In genomic region chr11:103698226-103698625, GRCm38 (mm10) we compare ENCODE assay signal across 8 mouse cellular contexts. TPM values are rescaled to one million over a fixed set of nuclear protein-coding genes. Genes with fewer than 3 reads are reported as not detected.
A peak's percentile ranks its signal among the peaks of the same experiment; 100 is the strongest.
DNase-seq lines count a peak whose midpoint lies in the region; ATAC-seq and TF ChIP-seq lines count a peak whose summit lies in the region.

No protein-coding gene starts in this region.

- TF ChIP-seq CTCF in lung, postnatal 0 days (IDR thresholded peaks at IDR 0.05): no peak
- TF ChIP-seq CTCF in small intestine, adult 2 months (IDR thresholded peaks at IDR 0.05; ENCODE audit: extremely low read depth, insufficient read length, insufficient replicate concordance, low read depth, low read length): no peak

- no peaks in the 10 kb centered on the region for H3K9me3 ChIP-seq in lung, postnatal 0 days (ENCODE audit: low read length)
- H3K9me3 ChIP-seq in forebrain, embryonic 11.5 days (ENCODE audit: control insufficient read depth, low read length): no peaks in the 10 kb centered on the region
- no peaks in the 10 kb centered on the region for H3K9me3 ChIP-seq in limb, embryonic 10.5 days (replicated peaks)

- 73% methylated on average over 2 of the region's 2 CpGs for WGBS in lung, postnatal 0 days
- 72% methylated on average over 2 of the region's 2 CpGs for WGBS in forebrain, embryonic 11.5 days
- WGBS in limb, embryonic 10.5 days: 73% methylated on average over 2 of the region's 2 CpGs
- 50% methylated on average over 2 of the region's 2 CpGs for WGBS in small intestine, adult 2 months

- no peaks in the 10 kb centered on the region for H3K4me1 ChIP-seq in lung, postnatal 0 days (ENCODE audit: insufficient read depth, low read depth, low read length)
- H3K4me1 ChIP-seq in forebrain, embryonic 11.5 days (replicated peaks; ENCODE audit: control insufficient read depth, insufficient read depth, low read length): peaks cover 2% of the 10 kb centered on the region; the same call in 1 of the 2 replicates
- peaks cover 5% of the 10 kb centered on the region; the same call in 1 of the 2 replicates for H3K4me1 ChIP-seq in limb, embryonic 10.5 days
- peaks cover 9% of the 10 kb centered on the region; the same call in 1 of the 2 replicates for H3K4me1 ChIP-seq in small intestine, adult 2 months (ENCODE audit: control insufficient read depth, insufficient read depth, insufficient read length, low read length)

- no peak for ATAC-seq in lung, postnatal 0 days
- ATAC-seq in forebrain, embryonic 11.5 days (replicated peaks; ENCODE audit: low FRiP score): no peak
- ATAC-seq in activated CD4-positive, CD25-positive, alpha-beta regulatory T cell, adult 4 months: no peak

- no peaks in the 10 kb centered on the region for H3K27me3 ChIP-seq in lung, postnatal 0 days (replicated peaks; ENCODE audit: insufficient read depth, low read length)
- no peaks in the 10 kb centered on the region for H3K27me3 ChIP-seq in forebrain, embryonic 11.5 days (ENCODE audit: control insufficient read depth, insufficient read depth, low read length)
- H3K27me3 ChIP-seq in limb, embryonic 10.5 days (ENCODE audit: low read depth, poor library complexity, severe bottlenecking): no peaks in the 10 kb centered on the region
- no peaks in the 10 kb centered on the region for H3K27me3 ChIP-seq in small intestine, adult 2 months (ENCODE audit: control insufficient read depth, insufficient read depth, low read length)

- TF ChIP-seq EP300 in lung, postnatal 0 days (IDR thresholded peaks at IDR 0.05): no peak

- no peak for TF ChIP-seq POLR2A in small intestine, adult 2 months (IDR thresholded peaks at IDR 0.05; ENCODE audit: low read depth, low read length)

- H3K4me2 ChIP-seq in lung, postnatal 0 days (replicated peaks; ENCODE audit: low read depth, low read length): peak overlapping the region; percentile 68
- H3K4me2 ChIP-seq in forebrain, embryonic 11.5 days (ENCODE audit: low read depth, low read length, severe bottlenecking): peak overlapping the region; percentile 52

- DNase-seq in lung, postnatal 0 days (ENCODE audit: low spot score): peak; percentile 42
- no peak for DNase-seq in lung, adult 18-20 months
- no peak for DNase-seq in forebrain, embryonic 11.5 days (ENCODE audit: low spot score)
- DNase-seq in limb, embryonic 10.5 days (ENCODE audit: low spot score): no peak
- DNase-seq in layer of hippocampus, postnatal 14 days (ENCODE audit: low spot score in 2 of 2): no peak
- no peak for DNase-seq in frontal cortex, postnatal 14 days (ENCODE audit: low spot score in 2 of 2)

- H3K4me3 ChIP-seq in lung, postnatal 0 days (ENCODE audit: low read depth, low read length): peak overlapping the region; percentile 94
- H3K4me3 ChIP-seq in forebrain, embryonic 11.5 days (ENCODE audit: low read depth, low read length): peak overlapping the region; percentile 84
- H3K4me3 ChIP-seq in limb, embryonic 10.5 days: peak overlapping the region; percentile 91
- no peak overlapping the region; the same call in 1 of the 2 replicates for H3K4me3 ChIP-seq in small intestine, adult 2 months (ENCODE audit: low read depth, low read length)

- peak overlapping the region; percentile 98 for H3K27ac ChIP-seq in lung, postnatal 0 days (ENCODE audit: low read length)
- H3K27ac ChIP-seq in forebrain, embryonic 11.5 days (ENCODE audit: low read depth, low read length): peak overlapping the region; percentile 93
- H3K27ac ChIP-seq in limb, embryonic 10.5 days: peak overlapping the region; percentile 99
- H3K27ac ChIP-seq in small intestine, adult 2 months (ENCODE audit: insufficient read depth, low read depth, low read length): peak overlapping the region; percentile 99

- H3K9ac ChIP-seq in lung, postnatal 0 days (replicated peaks; ENCODE audit: low read depth): peak overlapping the region; percentile 92
- H3K9ac ChIP-seq in forebrain, embryonic 11.5 days (ENCODE audit: low read length): peak overlapping the region; percentile 93

- no peaks in the 10 kb centered on the region for H3K36me3 ChIP-seq in lung, postnatal 0 days (ENCODE audit: insufficient read depth, low read length)
- H3K36me3 ChIP-seq in forebrain, embryonic 11.5 days (ENCODE audit: control insufficient read depth, insufficient read depth, low read length): no peaks in the 10 kb centered on the region
- H3K36me3 ChIP-seq in limb, embryonic 10.5 days: peaks cover 5% of the 10 kb centered on the region; the same call in 1 of the 2 replicates
- H3K36me3 ChIP-seq in small intestine, adult 2 months (ENCODE audit: control insufficient read depth, insufficient read depth, low read length): peaks cover 6% of the 10 kb centered on the region

RNA-seq across cellular contexts. Expression of gene Gosr2, which starts 0.5 kb away (rescaled TPM):
- polyA plus RNA-seq in lung, postnatal 0 days (2015; fragmentation: Nextera tagmentation; extraction: Ambion mirVana): 78.5 and 87.6 TPM in 2 replicates
- polyA plus RNA-seq in forebrain, embryonic 11.5 days (2014; fragmentation: Nextera tagmentation; extraction: Ambion mirVana): 86.7 and 94.9 TPM in 2 replicates
- 94.5 and 108 TPM in 2 replicates for polyA plus RNA-seq in limb, embryonic 10.5 days (2016; fragmentation: Nextera tagmentation; extraction: Ambion mirVana)
- polyA plus RNA-seq in small intestine, adult 2 months (2012; rRNA removed): 40.3 and 63.8 TPM in 2 replicates
- total RNA-seq in layer of hippocampus, postnatal 14 days (2021): 10 to 100 TPM; 75.7 to 78.5 TPM
- 10 to 100 TPM; 49.9 to 56.6 TPM for polyA plus RNA-seq in activated CD4-positive, CD25-positive, alpha-beta regulatory T cell, adult 4 months (2017; shearing (Covaris generic))

RNA-seq across cellular contexts. Expression of gene Rprml, which starts 48.9 kb away (rescaled TPM):
- 0.18 and 0.19 TPM in 2 replicates for polyA plus RNA-seq in lung, postnatal 0 days (2015; fragmentation: Nextera tagmentation; extraction: Ambion mirVana)
- not detected in 2 replicates for polyA plus RNA-seq in forebrain, embryonic 11.5 days (2014; fragmentation: Nextera tagmentation; extraction: Ambion mirVana)
- 0.48 and 1.0 TPM in 2 replicates for polyA plus RNA-seq in limb, embryonic 10.5 days (2016; fragmentation: Nextera tagmentation; extraction: Ambion mirVana)
- polyA plus RNA-seq in small intestine, adult 2 months (2012; rRNA removed): 1.3 and 2.9 TPM in 2 replicates
- total RNA-seq in layer of hippocampus, postnatal 14 days (2021): 100 to 1,000 TPM; 113 to 118 TPM
- polyA plus RNA-seq in activated CD4-positive, CD25-positive, alpha-beta regulatory T cell, adult 4 months (2017; shearing (Covaris generic)): not detected

RNA-seq across cellular contexts. Expression of gene Wnt9b, which starts 51.4 kb away (rescaled TPM):
- polyA plus RNA-seq in lung, postnatal 0 days (2015; fragmentation: Nextera tagmentation; extraction: Ambion mirVana): 0.08 and 0.11 TPM in 2 replicates
- polyA plus RNA-seq in forebrain, embryonic 11.5 days (2014; fragmentation: Nextera tagmentation; extraction: Ambion mirVana): 0.49 and 0.87 TPM in 2 replicates
- 1.1 and 1.2 TPM in 2 replicates for polyA plus RNA-seq in limb, embryonic 10.5 days (2016; fragmentation: Nextera tagmentation; extraction: Ambion mirVana)
- 0.04 and 0.10 TPM in 2 replicates for polyA plus RNA-seq in small intestine, adult 2 months (2012; rRNA removed)
- 1 to 10 TPM in 1 of 2 experiments, under 1 TPM in 1; 0.48 to 2.7 TPM for total RNA-seq in layer of hippocampus, postnatal 14 days (2021)
- not detected for polyA plus RNA-seq in activated CD4-positive, CD25-positive, alpha-beta regulatory T cell, adult 4 months (2017; shearing (Covaris generic))

RNA-seq across cellular contexts. Expression of gene Lyzl6, which starts 59.5 kb away (rescaled TPM):
- not detected in 2 replicates for polyA plus RNA-seq in lung, postnatal 0 days (2015; fragmentation: Nextera tagmentation; extraction: Ambion mirVana)
- not detected in 2 replicates for polyA plus RNA-seq in forebrain, embryonic 11.5 days (2014; fragmentation: Nextera tagmentation; extraction: Ambion mirVana)
- not detected in 2 replicates for polyA plus RNA-seq in limb, embryonic 10.5 days (2016; fragmentation: Nextera tagmentation; extraction: Ambion mirVana)
- not detected in 2 replicates for polyA plus RNA-seq in small intestine, adult 2 months (2012; rRNA removed)
- total RNA-seq in layer of hippocampus, postnatal 14 days (2021): not detected
- polyA plus RNA-seq in activated CD4-positive, CD25-positive, alpha-beta regulatory T cell, adult 4 months (2017; shearing (Covaris generic)): not detected
